In genomic region chr16:21769667-21770066, GRCm38 (mm10) we compare ENCODE assay signal across 9 mouse cellular contexts. TPM values are rescaled to one million over a fixed set of nuclear protein-coding genes. Genes with fewer than 3 reads are reported as not detected.
DNase-seq lines count a peak whose midpoint lies in the region; ATAC-seq and TF ChIP-seq lines count a peak whose summit lies in the region.
"Had no signal": no experiment of that assay in that cellular context is flagged by ENCODE, and none has a peak within 500 bp of the region (broad histone marks: within the 10 kb centered on the region; RNA-seq: fewer than 3 reads in every experiment).

No protein-coding gene starts in this region.

- ATAC-seq in midbrain, embryonic 14.5 days (ENCODE audit: low FRiP score, low TSS enrichment), result no peak
- no peak for ATAC-seq in midbrain, embryonic 11.5 days (ENCODE audit: low FRiP score)

- H3K9me3 ChIP-seq in midbrain, embryonic 14.5 days (ENCODE audit: control insufficient read depth, low read length), result no peaks in the 10 kb centered on the region
- no peaks in the 10 kb centered on the region for H3K9me3 ChIP-seq in midbrain, embryonic 11.5 days (ENCODE audit: control insufficient read depth, low read length)
- H3K9me3 ChIP-seq: limb, embryonic 15.5 days had no signal

- no peaks in the 10 kb centered on the region for H3K36me3 ChIP-seq in midbrain, embryonic 14.5 days (ENCODE audit: control insufficient read depth, insufficient read depth, low read length)
- H3K36me3 ChIP-seq in midbrain, embryonic 11.5 days (ENCODE audit: control insufficient read depth, insufficient read depth, low read length), result no peaks in the 10 kb centered on the region

- H3K4me1 ChIP-seq in midbrain, embryonic 14.5 days (ENCODE audit: control insufficient read depth, insufficient read depth, low read length), result no peaks in the 10 kb centered on the region
- no peaks in the 10 kb centered on the region for H3K4me1 ChIP-seq in midbrain, embryonic 11.5 days (ENCODE audit: control insufficient read depth, insufficient read depth, low read length)
- H3K4me1 ChIP-seq: limb, embryonic 15.5 days had no signal

- no peak overlapping the region for H3K4me3 ChIP-seq in gastrocnemius, adult 2 months
- H3K4me3 ChIP-seq in midbrain, embryonic 14.5 days (replicated peaks; ENCODE audit: low read depth, low read length), result no peak overlapping the region
- no peak overlapping the region for H3K4me3 ChIP-seq in midbrain, embryonic 11.5 days (ENCODE audit: low read depth, low read length)
- H3K4me3 ChIP-seq: limb, embryonic 15.5 days had no signal

- no peaks in the 10 kb centered on the region for H3K27me3 ChIP-seq in midbrain, embryonic 14.5 days (ENCODE audit: control insufficient read depth, insufficient read depth, low read length)
- H3K27me3 ChIP-seq in midbrain, embryonic 11.5 days (ENCODE audit: control insufficient read depth, insufficient read depth, low read length), result no peaks in the 10 kb centered on the region
- H3K27me3 ChIP-seq: limb, embryonic 15.5 days had no signal

- intact Hi-C loops in gastrocnemius, adult 2 months (cut with DNase I), result loop anchor here (5.0 kb wide), 1 partner anchor 253 kb away; no protein-coding TSS in a partner anchor
- intact Hi-C loops in gastrocnemius, postnatal 14 days (cut with DNase I; ENCODE audit: low total_unique reads), result loop anchor here (5.0 kb wide), 1 partner anchor 43 kb away; no protein-coding TSS in a partner anchor
- intact Hi-C loops in left cerebral cortex, postnatal 10 days (cut with DNase I), result no loop called here

- peak; percentile 70 for TF ChIP-seq CTCF in gastrocnemius, adult 2 months (IDR thresholded peaks at IDR 0.05)

- peak; percentile 39 for DNase-seq in gastrocnemius, adult 2 months
- no peak for DNase-seq in gastrocnemius, postnatal 14 days
- DNase-seq in midbrain, embryonic 14.5 days, result peak; percentile 36
- no peak for DNase-seq in midbrain, embryonic 11.5 days (ENCODE audit: low spot score, missing footprints)
- peak; percentile 17 for DNase-seq in embryo, embryonic 11 days
- peak; percentile 22 for DNase-seq in thymus, postnatal 25 days
- no peak for DNase-seq in layer of hippocampus, adult 11-12 months (ENCODE audit: low spot score)
- no peak for DNase-seq in left cerebral cortex, postnatal 10 days (ENCODE audit: extremely low spot score in 1 of 2, low spot score in 2 of 2)

- H3K9ac ChIP-seq in midbrain, embryonic 14.5 days (replicated peaks; ENCODE audit: low read length), result no peak overlapping the region
- H3K9ac ChIP-seq in midbrain, embryonic 11.5 days (ENCODE audit: low read length), result no peak overlapping the region
- H3K9ac ChIP-seq: limb, embryonic 15.5 days had no signal

- no peak overlapping the region for H3K4me2 ChIP-seq in midbrain, embryonic 14.5 days (ENCODE audit: low read length)
- no peak overlapping the region for H3K4me2 ChIP-seq in midbrain, embryonic 11.5 days
- H3K4me2 ChIP-seq: limb, embryonic 15.5 days had no signal

- no peak overlapping the region for H3K27ac ChIP-seq in gastrocnemius, adult 2 months
- H3K27ac ChIP-seq in midbrain, embryonic 14.5 days (replicated peaks; ENCODE audit: low read depth, low read length), result no peak overlapping the region
- no peak overlapping the region for H3K27ac ChIP-seq in midbrain, embryonic 11.5 days (ENCODE audit: low read depth, low read length)
- H3K27ac ChIP-seq: limb, embryonic 15.5 days had no signal

- WGBS in midbrain, embryonic 14.5 days, result 80% methylated on average over 5 of the region's 5 CpGs
- 79% methylated on average over 5 of the region's 5 CpGs for WGBS in midbrain, embryonic 11.5 days

RNA-seq across cellular contexts. Expression of gene Ehhadh, which starts 17.9 kb away (rescaled TPM):
- total RNA-seq in gastrocnemius, adult 2 months (2021), result 1 to 10 TPM; 5.7 to 6.8 TPM
- 1 to 10 TPM; 3.2 to 3.7 TPM for total RNA-seq in gastrocnemius, postnatal 14 days (2021)
- polyA plus RNA-seq in midbrain, embryonic 14.5 days (2014; fragmentation: Nextera tagmentation; extraction: Ambion mirVana), result 1.2 and 1.6 TPM in 2 replicates
- 1.9 and 2.0 TPM in 2 replicates for polyA plus RNA-seq in midbrain, embryonic 11.5 days (2014; fragmentation: Nextera tagmentation; extraction: Ambion mirVana)
- 1 to 10 TPM; 1.4 to 1.9 TPM for total RNA-seq in left cerebral cortex, postnatal 10 days (2021)

RNA-seq across cellular contexts. Expression of gene Map3k13, which starts 24.5 kb away (rescaled TPM):
- total RNA-seq in gastrocnemius, adult 2 months (2021), result under 1 TPM; 0.70 to 0.74 TPM
- under 1 TPM; 0.41 to 0.44 TPM for total RNA-seq in gastrocnemius, postnatal 14 days (2021)
- polyA plus RNA-seq in midbrain, embryonic 14.5 days (2014; fragmentation: Nextera tagmentation; extraction: Ambion mirVana), result 6.6 and 9.3 TPM in 2 replicates
- polyA plus RNA-seq in midbrain, embryonic 11.5 days (2014; fragmentation: Nextera tagmentation; extraction: Ambion mirVana), result 5.1 and 7.0 TPM in 2 replicates
- total RNA-seq in left cerebral cortex, postnatal 10 days (2021), result 10 to 100 TPM; 11.3 to 12.2 TPM

Comparison
In these comparisons a context has a peak if more than half of its experiments do, and no peak if none do; other contexts are left out.
1. DNase-seq: peak in gastrocnemius, adult 2 months (single experiment), midbrain, embryonic 14.5 days (single experiment), embryo, embryonic 11 days (single experiment) and thymus, postnatal 25 days (single experiment); none in gastrocnemius, postnatal 14 days (single experiment), midbrain, embryonic 11.5 days (single experiment), layer of hippocampus, adult 11-12 months (single experiment) and left cerebral cortex, postnatal 10 days (0 of 2).
2. RNA of gene Map3k13, which starts 24.5 kb away (total RNA-seq): 11.3 to 12.2 TPM in left cerebral cortex, postnatal 10 days; 0.70 to 0.74 TPM in gastrocnemius, adult 2 months and 0.41 to 0.44 TPM in gastrocnemius, postnatal 14 days; every median in the first group is over 4 times any median in the second.